Mouse (Mus musculus): ENCODE results near the gene Prox1.

Prox1 gene

GRCm38 (mm10) chr1:190172979-190173461, 2.5 kb upstream of the Prox1 start:
- DNase-seq = no peak

GRCm38 (mm10) chr1:190172311-190172978, 1.9 kb upstream of the Prox1 start:
- DNase-seq = no peak

DNA sequence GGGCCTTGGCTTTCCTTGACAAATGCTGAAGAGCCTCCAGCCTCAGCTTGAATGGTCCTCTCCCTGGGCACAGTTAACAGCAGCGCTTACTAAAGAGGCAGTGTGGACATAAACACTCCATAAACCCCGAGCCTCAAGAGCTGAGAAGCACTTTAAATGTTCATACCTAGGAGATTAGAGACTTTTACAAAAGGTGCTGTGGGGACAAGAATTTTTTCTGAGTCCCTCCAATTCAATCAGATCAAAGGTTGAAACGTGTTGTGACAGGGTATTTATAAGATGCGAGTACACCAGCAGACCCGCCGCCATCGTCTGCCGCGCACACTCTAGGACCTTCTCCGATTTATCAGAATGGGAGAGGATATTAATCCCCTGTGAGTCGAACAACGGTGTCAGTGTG, 1.2 kb upstream of the Prox1 start:
- no peak for DNase-seq

DNA sequence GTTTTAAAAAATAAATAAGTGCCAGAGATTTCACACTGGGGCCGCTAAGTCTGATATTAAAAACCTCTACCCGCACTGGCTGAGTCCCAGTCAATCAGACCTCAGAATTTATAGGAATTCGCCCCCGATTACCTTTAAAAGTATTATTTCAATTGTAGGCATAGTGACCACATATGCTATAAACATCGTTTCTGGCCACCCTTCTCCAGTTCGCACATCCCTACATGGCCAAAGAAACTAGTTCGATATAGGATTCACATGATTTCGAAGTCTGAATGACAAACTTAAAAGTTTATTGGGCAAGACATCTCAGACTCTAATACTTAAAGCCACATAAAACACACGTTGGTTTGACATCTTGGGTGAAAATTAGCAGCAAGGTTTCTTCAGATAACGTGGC, 827 bp upstream of the Prox1 start:
- DNase-seq = no peak

DNA sequence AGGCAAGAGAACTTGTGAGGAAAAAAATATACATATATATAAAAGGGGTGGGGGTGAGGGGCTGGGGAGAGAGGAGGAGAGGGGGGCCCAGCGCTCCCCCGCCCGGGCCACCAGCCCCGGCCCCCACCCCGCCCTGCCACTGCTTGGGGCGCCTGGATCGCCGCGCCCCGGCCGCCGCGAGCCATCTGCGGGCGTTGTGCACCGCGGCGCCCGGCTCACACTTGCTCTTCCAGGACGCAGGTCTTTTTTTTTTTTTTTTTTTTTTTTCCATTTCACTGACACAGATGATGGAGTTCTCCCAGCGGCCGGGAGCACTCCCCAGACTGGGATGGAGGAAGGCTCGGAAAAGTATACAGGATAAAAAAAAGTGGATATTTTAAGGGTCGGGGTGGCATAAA, 304 bp upstream of the Prox1 start:
- no peak for DNase-seq

DNA sequence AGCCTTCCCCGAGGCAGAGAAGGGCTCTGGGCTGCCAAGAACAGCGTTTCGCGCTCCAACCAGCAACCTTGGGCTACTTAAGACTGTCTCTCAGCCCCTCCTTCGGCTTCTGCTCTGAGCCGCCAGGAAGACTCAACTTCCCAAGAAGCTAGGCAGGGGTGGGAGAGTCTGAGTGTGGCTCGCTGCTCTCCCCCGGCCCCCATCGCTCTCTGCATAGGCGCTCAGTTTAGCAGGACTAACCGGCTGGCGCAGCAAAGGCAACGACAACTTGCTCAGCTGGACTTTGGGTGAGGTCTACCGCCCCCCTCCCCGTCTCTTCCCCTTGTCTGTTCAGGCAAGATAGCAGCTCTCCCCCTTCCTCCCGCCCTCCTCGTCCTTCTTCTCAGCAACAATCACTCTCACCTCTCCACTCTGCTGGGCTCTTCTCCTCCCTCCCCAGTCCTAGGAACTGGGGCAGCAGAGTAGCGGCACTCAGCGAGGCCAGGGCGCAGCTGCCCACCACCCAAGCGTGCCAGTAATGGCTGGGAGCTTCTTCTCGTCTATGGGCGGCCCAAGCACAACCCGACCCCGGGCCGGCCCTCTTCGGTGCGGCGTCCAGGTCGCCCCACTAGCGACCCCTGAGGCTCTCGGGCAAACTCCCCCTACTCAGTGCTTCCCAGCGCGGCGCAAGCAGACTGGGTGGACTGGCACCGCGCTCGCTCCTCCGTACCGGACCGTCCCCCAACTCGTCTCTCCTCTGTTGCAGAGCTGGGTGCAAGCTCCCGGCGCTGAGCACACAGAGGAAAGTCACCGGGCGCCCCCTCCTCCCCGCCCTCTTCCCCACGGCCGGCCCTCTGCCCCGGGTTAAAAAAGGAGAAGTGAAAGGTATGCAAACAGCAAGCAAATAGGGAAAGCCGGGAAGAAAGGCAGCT, 1.5 kb downstream of the Prox1 start:
- no peak for DNase-seq

DNA sequence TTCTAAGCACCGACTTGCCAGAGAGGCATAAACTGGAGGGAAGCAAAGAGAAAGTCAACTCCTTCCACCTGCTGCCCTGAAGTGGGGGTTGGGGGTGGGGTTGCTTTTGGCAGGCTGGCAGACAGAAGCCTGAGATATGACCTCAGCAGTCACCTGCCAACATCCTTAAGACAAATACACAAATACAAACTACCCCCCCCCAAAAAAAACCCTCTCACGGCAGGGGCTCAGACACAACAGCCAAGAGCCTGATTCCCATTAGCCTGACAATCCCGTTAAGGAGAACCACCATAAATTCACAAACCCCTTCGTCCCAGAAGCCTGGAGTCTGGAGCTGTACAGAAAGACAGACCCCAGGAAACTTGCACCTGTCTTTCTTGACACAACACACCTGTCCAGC, 2.4 kb downstream of the Prox1 start:
- no peak for DNase-seq

GRCm38 (mm10) chr1:190167609-190168008, 2.9 kb downstream of the Prox1 start:
- DNase-seq = no peak

DNA sequence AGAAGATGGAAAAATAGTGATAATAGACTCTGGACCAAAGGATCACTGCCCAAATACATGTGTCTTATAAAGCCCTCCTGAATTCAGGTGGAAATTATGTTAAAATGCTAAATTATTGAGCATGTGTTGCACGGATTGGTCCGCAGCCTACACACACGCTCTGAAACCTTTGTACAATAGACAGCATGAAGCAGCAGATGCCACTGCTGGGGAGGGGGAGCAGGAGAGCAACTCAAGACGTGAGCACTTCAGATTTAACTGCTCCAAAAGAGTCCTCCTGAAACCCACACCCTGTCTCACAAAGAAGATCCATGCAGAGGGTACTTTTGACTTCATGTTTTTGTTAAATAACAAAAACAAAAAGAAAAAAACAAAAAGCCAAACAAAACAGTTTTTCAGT, 5.0 kb downstream of the Prox1 start:
- DNase-seq = no peak

DNA sequence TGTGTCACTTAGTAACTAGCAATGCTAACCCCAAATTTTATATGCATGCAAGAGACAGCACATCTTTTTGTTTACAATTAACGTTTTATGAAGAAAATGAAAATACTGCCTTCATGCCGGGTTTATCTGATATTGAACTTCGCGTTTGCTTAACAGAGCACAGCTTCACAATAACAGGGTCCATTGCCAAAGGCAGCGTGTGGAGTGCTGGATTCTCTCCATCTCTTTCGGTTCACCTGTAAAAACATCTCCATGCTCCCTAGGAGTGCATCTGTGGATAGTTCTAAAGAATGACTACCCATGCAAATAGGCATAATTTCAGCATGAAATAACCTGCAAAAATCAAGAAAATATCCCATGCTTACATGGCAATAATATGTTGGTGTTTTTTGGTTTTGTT, 7.0 kb downstream of the Prox1 start:
- DNase-seq = no peak

DNA sequence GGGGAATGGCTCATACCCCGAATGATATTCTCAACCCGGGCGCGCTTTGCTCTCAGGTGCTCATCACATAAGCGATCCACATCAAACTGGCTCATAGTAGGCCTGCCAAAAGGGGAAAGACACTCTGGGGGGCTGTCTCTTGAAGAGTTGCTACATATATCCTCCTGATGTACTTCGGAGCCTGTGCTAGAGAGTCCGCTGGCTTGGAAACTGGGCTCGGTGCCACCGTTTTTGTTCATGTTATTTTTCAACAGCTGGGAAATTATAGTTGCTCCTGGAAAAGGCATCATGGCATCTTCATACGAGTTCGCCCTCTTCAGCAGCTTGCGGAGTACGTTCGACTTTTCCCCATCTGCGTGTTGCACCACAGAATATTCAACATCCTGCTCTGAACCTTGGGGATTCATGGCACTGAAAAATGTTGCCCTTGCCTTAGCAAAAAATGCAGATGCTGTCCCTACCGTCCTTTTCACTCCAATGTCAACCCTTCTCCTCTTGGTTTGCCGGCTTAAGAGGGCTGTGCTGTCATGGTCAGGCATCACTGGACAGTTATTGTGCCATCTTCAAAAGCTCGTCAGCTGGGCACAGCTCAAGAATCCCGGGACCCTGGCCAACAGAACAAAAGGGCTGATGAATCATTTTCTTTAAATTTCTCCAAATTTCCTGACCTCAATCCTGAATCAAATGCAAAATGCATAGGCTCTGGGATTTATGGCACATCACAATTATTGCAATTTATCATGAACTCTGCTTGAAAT, 8.6 kb downstream of the Prox1 start:
- no peak for DNase-seq

GRCm38 (mm10) chr1:190161288-190161687, 9.2 kb downstream of the Prox1 start:
- DNase-seq = no peak

GRCm38 (mm10) chr1:190159457-190159856, 11.1 kb downstream of the Prox1 start:
- DNase-seq = no peak

GRCm38 (mm10) chr1:190155751-190156150, 14.8 kb downstream of the Prox1 start:
- no peak for DNase-seq

DNA sequence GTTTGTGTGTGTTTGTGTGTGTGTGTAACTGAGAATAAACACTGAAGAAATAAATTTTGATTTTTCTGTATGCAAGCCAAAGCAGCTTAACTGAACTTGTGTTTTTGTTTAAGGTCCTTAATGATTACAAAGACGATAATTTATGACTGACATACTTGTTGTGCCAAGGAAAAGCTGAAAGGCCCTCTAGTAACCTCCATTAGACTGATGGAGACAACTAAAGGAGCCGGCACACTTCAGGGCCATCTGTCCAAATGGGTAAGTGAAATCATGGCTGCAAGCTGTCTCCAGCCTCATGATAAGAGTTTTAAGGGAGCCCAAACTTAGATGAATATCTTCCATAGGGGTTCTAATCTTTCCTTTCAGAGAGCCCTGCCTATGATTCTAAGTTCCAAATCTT, 15.5 kb downstream of the Prox1 start:
- DNase-seq = no peak

DNA sequence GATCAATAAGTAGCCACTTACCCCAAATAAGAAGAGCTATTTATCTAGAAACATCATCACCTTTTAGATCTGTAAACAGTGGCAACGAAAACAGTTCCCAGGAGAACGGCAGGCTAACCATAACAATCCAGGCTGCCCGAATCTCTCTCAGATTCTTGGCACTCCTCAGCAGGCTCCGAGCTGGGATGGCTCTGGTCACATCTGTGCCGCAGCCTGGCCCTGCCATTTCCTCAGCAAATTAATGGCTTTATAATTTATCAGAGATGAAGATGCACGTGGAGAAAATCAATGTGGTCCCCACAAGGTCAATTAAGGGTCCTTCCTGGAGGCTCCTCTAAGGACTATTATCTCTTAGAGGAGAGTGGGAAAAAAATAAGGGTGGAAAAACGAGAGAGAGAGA, 16.2 kb downstream of the Prox1 start:
- no peak for DNase-seq

- no peak for DNase-seq
Observed at GRCm38 (mm10) chr1:190152603-190153002, 17.9 kb downstream of the Prox1 start.

DNA sequence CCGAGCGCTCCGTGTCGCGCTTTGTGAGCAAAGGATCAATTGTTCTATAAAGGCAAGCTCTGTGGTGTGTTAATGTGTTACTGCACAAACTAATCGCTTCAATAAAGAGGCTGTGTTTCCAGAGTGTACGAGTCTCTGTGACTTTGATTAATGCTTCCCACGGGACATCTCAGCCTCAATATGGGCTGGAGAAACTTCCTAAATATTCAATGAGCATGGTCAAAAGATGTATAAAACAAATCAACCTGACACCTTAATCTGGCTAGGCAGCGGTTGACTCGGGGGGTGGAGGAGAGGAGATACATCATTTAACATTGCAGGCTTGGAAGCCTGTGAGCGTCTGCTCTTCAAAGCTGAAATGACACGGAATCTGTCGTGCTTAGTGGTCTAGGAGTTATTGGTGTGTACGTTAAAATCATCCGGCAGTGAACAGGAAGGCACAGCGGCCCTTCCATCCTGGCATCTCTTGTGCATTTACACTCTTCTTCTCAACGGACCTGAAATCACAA, 21.2 kb downstream of the Prox1 start:
- no peak for DNase-seq

GRCm38 (mm10) chr1:190148661-190149232, 21.8 kb downstream of the Prox1 start:
- DNase-seq = no peak

- no peak for DNase-seq
Observed at GRCm38 (mm10) chr1:190147816-190148215, 22.7 kb downstream of the Prox1 start.

DNA sequence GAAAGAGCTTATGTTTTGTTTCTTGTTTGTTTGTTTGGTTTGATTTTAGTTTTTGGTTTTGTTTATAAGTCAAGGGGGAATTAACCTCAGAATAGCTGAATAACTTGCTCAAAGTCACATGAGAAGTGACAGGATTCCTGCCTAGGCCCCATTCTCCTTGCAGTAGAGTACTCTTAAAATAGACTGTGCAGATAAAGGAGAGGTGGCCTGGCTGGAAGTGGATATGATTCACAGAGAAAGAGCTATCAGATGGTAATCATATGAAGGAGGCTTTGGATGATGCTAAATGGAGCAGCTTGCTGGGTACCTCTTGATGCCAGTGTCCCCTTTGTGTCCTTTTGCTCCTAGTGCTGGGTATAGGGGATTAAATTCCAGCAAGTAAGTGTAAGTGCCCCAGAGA, 26.1 kb downstream of the Prox1 start:
- DNase-seq = no peak

DNA sequence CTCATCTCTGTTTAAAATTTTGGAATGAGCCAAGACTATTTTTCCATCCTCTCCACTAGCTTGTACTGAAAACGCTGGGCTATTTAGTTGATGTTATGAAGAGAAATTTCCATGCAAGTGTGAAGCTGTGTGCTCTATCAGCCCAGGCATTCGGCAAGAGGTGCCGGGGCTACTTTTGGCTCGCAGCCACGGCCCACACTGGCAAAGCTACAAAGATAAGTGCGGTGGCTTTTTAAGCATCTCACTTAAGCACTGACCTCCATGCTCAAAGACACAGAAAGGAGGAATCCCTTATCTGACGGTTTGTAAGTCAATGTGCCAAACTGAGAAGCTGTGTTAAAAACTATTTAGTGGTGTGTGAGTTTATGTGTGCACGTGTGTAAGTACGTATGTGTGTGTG, 26.9 kb downstream of the Prox1 start:
- DNase-seq = no peak

GRCm38 (mm10) chr1:190142584-190142983, 27.9 kb downstream of the Prox1 start:
- no peak for DNase-seq
